ENCODE assay signal across 20 mouse cellular contexts in the genomic region with DNA sequence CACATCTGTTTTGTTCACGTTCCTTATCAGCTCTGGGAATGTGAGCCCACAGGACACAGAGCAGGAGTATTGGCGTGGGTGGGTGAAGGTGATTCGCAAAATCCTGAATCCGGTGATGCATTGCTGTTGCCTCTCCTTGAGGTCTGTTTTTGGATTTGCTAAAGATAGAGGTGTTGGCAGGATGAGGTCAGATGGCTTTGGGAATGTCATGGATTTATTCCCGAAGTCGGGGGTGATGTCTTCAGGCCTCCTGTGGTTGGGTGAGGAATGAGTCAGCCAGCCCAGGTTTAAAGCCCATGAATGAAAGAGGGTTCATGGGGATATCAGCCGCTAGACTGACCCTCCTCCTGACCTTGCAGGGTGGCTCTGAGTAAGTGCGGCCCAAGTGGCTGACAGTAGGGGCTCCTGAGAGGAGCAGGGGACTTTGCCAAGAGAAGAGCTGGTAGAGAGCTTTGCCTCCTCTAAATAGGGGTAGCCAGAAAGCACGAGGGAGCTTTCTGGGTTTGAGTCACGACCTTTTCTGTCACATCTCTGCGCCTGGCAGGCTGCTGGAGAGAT. TPM values are rescaled to one million over a fixed set of nuclear protein-coding genes. Genes with fewer than 3 reads are reported as not detected.
DNase-seq lines count a peak whose midpoint lies in the region; ATAC-seq lines count a peak whose summit lies in the region.
"Had no signal": no experiment of that assay in that cellular context is flagged by ENCODE, and none has a peak within 500 bp of the region (broad histone marks: within the 10 kb centered on the region; RNA-seq: fewer than 3 reads in every experiment).

No protein-coding gene starts in this region.

- intact Hi-C loops in heart, postnatal 14 days (cut with DNase I): no loop called here

- no peaks in the 10 kb centered on the region for H3K9me3 ChIP-seq in neural tube, embryonic 13.5 days
- H3K9me3 ChIP-seq in neural tube, embryonic 15.5 days (replicated peaks): no peaks in the 10 kb centered on the region
- H3K9me3 ChIP-seq in heart, embryonic 14.5 days (ENCODE audit: control insufficient read depth, low read length): no peaks in the 10 kb centered on the region
- H3K9me3 ChIP-seq: forebrain, embryonic 15.5 days; hindbrain, embryonic 15.5 days; liver, embryonic 13.5 days; megakaryocyte, embryonic 14.5 days had no signal

- H3K4me3 ChIP-seq in neural tube, embryonic 13.5 days: no peak overlapping the region
- H3K4me3 ChIP-seq in neural tube, embryonic 15.5 days (replicated peaks): no peak overlapping the region
- no peak overlapping the region for H3K4me3 ChIP-seq in heart, embryonic 14.5 days (ENCODE audit: control insufficient read depth in 1 of 2, insufficient read depth in 1 of 2, low read depth in 1 of 2, low read length in 2 of 2)
- H3K4me3 ChIP-seq: forebrain, embryonic 15.5 days; gastrocnemius, adult 2 months; hindbrain, embryonic 15.5 days; left cerebral cortex, adult 2 months; liver, embryonic 13.5 days; megakaryocyte, embryonic 14.5 days had no signal

- ATAC-seq in neural tube, embryonic 13.5 days (ENCODE audit: low read depth): peak; percentile 36; the same call in 1 of the 2 replicates
- ATAC-seq in neural tube, embryonic 15.5 days (ENCODE audit: low FRiP score): no peak
- ATAC-seq in heart, embryonic 14.5 days (ENCODE audit: insufficient number of reproducible peaks, insufficient read depth, low FRiP score, low read depth): 0 out of 2 replicates have a peak, but pooled peaks have one; percentile 48
- ATAC-seq: forebrain, embryonic 15.5 days; midbrain, embryonic 16.5 days had no signal

- H3K27ac ChIP-seq in neural tube, embryonic 13.5 days (replicated peaks): 0 out of 2 replicates have a peak overlapping the region, but pooled peaks have one; percentile 4
- no peak overlapping the region for H3K27ac ChIP-seq in neural tube, embryonic 15.5 days (replicated peaks)
- H3K27ac ChIP-seq in heart, embryonic 14.5 days (replicated peaks in 1 of 2; ENCODE audit: control insufficient read depth in 1 of 2, insufficient read depth in 1 of 2, low read depth in 2 of 2, low read length in 2 of 2): peak overlapping the region; percentile 6 to 61; a peak in 3 of 4 replicates
- H3K27ac ChIP-seq: forebrain, embryonic 15.5 days; gastrocnemius, adult 2 months; hindbrain, embryonic 15.5 days; left cerebral cortex, adult 2 months; liver, embryonic 13.5 days had no signal

- H3K27me3 ChIP-seq in neural tube, embryonic 13.5 days: no peaks in the 10 kb centered on the region
- H3K27me3 ChIP-seq in neural tube, embryonic 15.5 days (replicated peaks): no peaks in the 10 kb centered on the region
- no peaks in the 10 kb centered on the region for H3K27me3 ChIP-seq in heart, embryonic 14.5 days (ENCODE audit: control insufficient read depth, insufficient read depth, low read length)
- H3K27me3 ChIP-seq: forebrain, embryonic 15.5 days; hindbrain, embryonic 15.5 days; liver, embryonic 13.5 days had no signal

- H3K4me1 ChIP-seq in neural tube, embryonic 13.5 days (replicated peaks): peaks cover 46% of the 10 kb centered on the region
- H3K4me1 ChIP-seq in neural tube, embryonic 15.5 days: peaks cover 28% of the 10 kb centered on the region
- H3K4me1 ChIP-seq in heart, embryonic 14.5 days (ENCODE audit: control insufficient read depth in 2 of 2, insufficient read depth in 2 of 2, low read length in 2 of 2): peaks cover 24 to 41% of the 10 kb centered on the region in 2 experiments
- H3K4me1 ChIP-seq: liver, embryonic 13.5 days; megakaryocyte, embryonic 14.5 days had no signal

- WGBS in neural tube, embryonic 13.5 days: 61% methylated on average over 11 of the region's 11 CpGs
- WGBS in neural tube, embryonic 15.5 days: 61% methylated on average over 11 of the region's 11 CpGs
- 20% methylated on average over 11 of the region's 11 CpGs for WGBS in heart, embryonic 14.5 days

- peak; percentile 95 for DNase-seq in heart, adult 11 months
- DNase-seq in heart, postnatal 14 days: no peak
- no peak for DNase-seq in gastrocnemius, postnatal 25 days
- DNase-seq in frontal cortex, postnatal 36 days (ENCODE audit: low spot score in 2 of 2): no peak
- no peak for DNase-seq in lung, postnatal 4 days
- DNase-seq: B cell, adult 2 months; gastrocnemius, adult 2 months; kidney, adult 11 months; kidney, postnatal 10 days; liver, embryonic 13.5 days; spleen, adult 18-20 months; thymus, adult 18-20 months had no signal

- no peak overlapping the region for H3K4me2 ChIP-seq in neural tube, embryonic 13.5 days
- H3K4me2 ChIP-seq in neural tube, embryonic 15.5 days: no peak overlapping the region
- H3K4me2 ChIP-seq in heart, embryonic 14.5 days (ENCODE audit: low read length): peak overlapping the region; percentile 32
- H3K4me2 ChIP-seq: forebrain, embryonic 15.5 days; hindbrain, embryonic 15.5 days; liver, embryonic 13.5 days had no signal

- H3K9ac ChIP-seq in neural tube, embryonic 13.5 days: no peak overlapping the region
- H3K9ac ChIP-seq in neural tube, embryonic 15.5 days (replicated peaks): no peak overlapping the region
- H3K9ac ChIP-seq in heart, embryonic 14.5 days (ENCODE audit: low read length): no peak overlapping the region
- H3K9ac ChIP-seq: forebrain, embryonic 15.5 days; hindbrain, embryonic 15.5 days; liver, embryonic 13.5 days had no signal

- no peaks in the 10 kb centered on the region for H3K36me3 ChIP-seq in neural tube, embryonic 13.5 days
- no peaks in the 10 kb centered on the region for H3K36me3 ChIP-seq in neural tube, embryonic 15.5 days
- H3K36me3 ChIP-seq in heart, embryonic 14.5 days (ENCODE audit: control insufficient read depth, insufficient read depth, low read length): no peaks in the 10 kb centered on the region
- H3K36me3 ChIP-seq: forebrain, embryonic 15.5 days; hindbrain, embryonic 15.5 days; liver, embryonic 13.5 days had no signal

RNA-seq across cellular contexts. Expression of gene Dact1, which starts 27.4 kb away (rescaled TPM):
- 1 to 10 TPM; 6.6 to 7.4 TPM for total RNA-seq in heart, postnatal 14 days (2021)
- 38.5 and 41.0 TPM in 2 replicates for polyA plus RNA-seq in neural tube, embryonic 13.5 days (2015; fragmentation: Nextera tagmentation; extraction: Ambion mirVana)
- polyA plus RNA-seq in neural tube, embryonic 15.5 days (2015; fragmentation: Nextera tagmentation; extraction: Ambion mirVana): 22.2 and 25.0 TPM in 2 replicates
- 8.2 and 8.6 TPM in 2 replicates for polyA plus RNA-seq in heart, embryonic 14.5 days (2014; fragmentation: Nextera tagmentation; extraction: Ambion mirVana)
- 1 to 10 TPM; 5.9 to 6.5 TPM for total RNA-seq in gastrocnemius, postnatal 25 days (2021)
